Mouse (Mus musculus) forebrain, postnatal 0 days (tissue): ENCODE data around the gene Abhd14b. TPM values are rescaled to one million over a fixed set of nuclear protein-coding genes. Genes with fewer than 3 reads are reported as not detected.

Experiments
- ATAC-seq: fragments of 200-750 bp; cut with Nextera tagmentation; 2 replicates; pipeline ENCODE4 v1.8.0; 2017; ENCODE audit warnings: mild to moderate bottlenecking, moderate library complexity
- DNase-seq: peaks from one replicate; pipeline ENCODE4 v3.0.0-alpha.2; 2015
- H3K27ac ChIP-seq: fragments of 300-500 bp; sonication (generic); 2 replicates; pipeline ENCODE4 v1.5.1; 2014; ENCODE audit warnings: low read depth, mild to moderate bottlenecking, antibody characterized with exemption, low read length, moderate library complexity, mixed read lengths
- H3K27me3 ChIP-seq: fragments of 300-500 bp; sonication (generic); 2 replicates; pipeline ENCODE4 v1.6.1; 2014; ENCODE audit warnings: mild to moderate bottlenecking, low read length, mixed read lengths; ENCODE audit not compliant: insufficient read depth
- H3K36me3 ChIP-seq: fragments of 300-500 bp; sonication (generic); 2 replicates; pipeline ENCODE4 v1.6.1; 2014; ENCODE audit warnings: mild to moderate bottlenecking, moderate library complexity; ENCODE audit not compliant: insufficient read depth
- H3K4me1 ChIP-seq: fragments of 300-500 bp; sonication (generic); 2 replicates; pipeline ENCODE4 v1.6.1; 2014; ENCODE audit warnings: antibody characterized with exemption; ENCODE audit not compliant: insufficient read depth
- H3K4me2 ChIP-seq: fragments of 300-500 bp; sonication (generic); 2 replicates; pipeline ENCODE4 v1.6.1; 2014; ENCODE audit warnings: low read depth, mild to moderate bottlenecking, moderate library complexity
- H3K4me3 ChIP-seq: fragments of 300-500 bp; sonication (generic); 2 replicates; pipeline ENCODE4 v1.5.1; 2014; ENCODE audit warnings: low read depth, low read length, mixed read lengths
- H3K9ac ChIP-seq: fragments of 300-500 bp; sonication (generic); 2 replicates; pipeline ENCODE4 v1.6.1; 2014; ENCODE audit warnings: mild to moderate bottlenecking
- H3K9me3 ChIP-seq: fragments of 300-500 bp; sonication (generic); 2 replicates; pipeline ENCODE4 v1.6.1; 2016; ENCODE audit warnings: low read length
- CTCF ChIP-seq: sonication (generic); IDR thresholded peaks from 2 replicates; pipeline ENCODE4 v1.5.1; 2016; ENCODE audit warnings: antibody characterized with exemption, control low read depth, low read depth
- WGBS: fragments of 180-500 bp; shearing (Covaris S2); extraction: QIAGEN DNeasy Blood & Tissue Kit; methylation state at CpG from one replicate; pipeline ENCODE4 v1.1.7; 2014; 5-methylcytosine and 5-hydroxymethylcytosine counted together
- polyA plus RNA-seq: library from polyadenylated mRNA; unstranded; fragments of >200 nt; fragmentation: Nextera tagmentation; extraction: Ambion mirVana; gene quantifications from 2 replicates; pipeline ENCODE4 v1.2.1, GENCODE M21; 2015
- total RNA-seq: library from RNA; depleted of rRNA; stranded (reverse); fragments of >200 nt; gene quantifications from 2 replicates; pipeline ENCODE4 v1.2.3, GENCODE M21; 2014

Abhd14b gene
- total and polyA plus RNA-seq, 2 experiments from 2014 or later = 7.6 to 13.8 TPM

- 81% methylated on average over 15 of the region's 15 CpGs for WGBS
- no peaks in the 10 kb centered on the region for H3K27me3 ChIP-seq
- H3K9ac ChIP-seq = no peak overlapping the region
- H3K4me2 ChIP-seq = no peak overlapping the region
- H3K9me3 ChIP-seq = no peaks in the 10 kb centered on the region
- H3K4me1 ChIP-seq = peaks cover 22% of the 10 kb centered on the region
- H3K4me3 ChIP-seq = no peak overlapping the region
- H3K27ac ChIP-seq = no peak overlapping the region
- ATAC-seq (no peak), DNase-seq (no peak)
- H3K36me3 ChIP-seq = peaks cover 37% of the 10 kb centered on the region
- TF ChIP-seq CTCF = no peak
Measured at GRCm38 (mm10) chr9:106459946-106460345, 12.7 kb downstream of the Abhd14b start.

- H3K9ac ChIP-seq = no peak overlapping the region
- no peak overlapping the region for H3K4me3 ChIP-seq
- no peak overlapping the region for H3K4me2 ChIP-seq
- no peaks in the 10 kb centered on the region for H3K27me3 ChIP-seq
- ATAC-seq = no peak
- peaks cover 37% of the 10 kb centered on the region for H3K36me3 ChIP-seq
- no peak for DNase-seq
- peaks cover 24% of the 10 kb centered on the region for H3K4me1 ChIP-seq
- TF ChIP-seq CTCF = no peak
- H3K9me3 ChIP-seq = no peaks in the 10 kb centered on the region
- WGBS = 73% methylated on average over 18 of the region's 18 CpGs
- H3K27ac ChIP-seq = no peak overlapping the region
Measured at GRCm38 (mm10) chr9:106460401-106461025, 13.3 kb downstream of the Abhd14b start.

GRCm38 (mm10) chr9:106461026-106461415, 13.8 kb downstream of the Abhd14b start:
- no peak overlapping the region for H3K4me3 ChIP-seq
- H3K4me1 ChIP-seq = peaks cover 23% of the 10 kb centered on the region
- peaks cover 37% of the 10 kb centered on the region for H3K36me3 ChIP-seq
- H3K27ac ChIP-seq = no peak overlapping the region
- H3K9me3 ChIP-seq = no peaks in the 10 kb centered on the region
- TF ChIP-seq CTCF = no peak
- H3K27me3 ChIP-seq = no peaks in the 10 kb centered on the region
- no peak for ATAC-seq
- no peak overlapping the region for H3K4me2 ChIP-seq
- no peak for DNase-seq
- H3K9ac ChIP-seq = no peak overlapping the region
- WGBS = 87% methylated on average over 9 of the region's 9 CpGs

GRCm38 (mm10) chr9:106461641-106462429, 14.6 kb downstream of the Abhd14b start:
- 82% methylated on average over 16 of the region's 16 CpGs for WGBS

GRCm38 (mm10) chr9:106462430-106462800, 15.2 kb downstream of the Abhd14b start:
- TF ChIP-seq CTCF = no peak
- no peak for DNase-seq
- no peak for ATAC-seq
- no peak overlapping the region for H3K27ac ChIP-seq
- H3K9ac ChIP-seq = no peak overlapping the region
- peaks cover 37% of the 10 kb centered on the region for H3K36me3 ChIP-seq
- no peaks in the 10 kb centered on the region for H3K27me3 ChIP-seq
- 92% methylated on average over 12 of the region's 12 CpGs for WGBS
- no peak overlapping the region for H3K4me3 ChIP-seq
- H3K4me1 ChIP-seq = peaks cover 9% of the 10 kb centered on the region; the same call in 1 of the 2 replicates
- no peaks in the 10 kb centered on the region for H3K9me3 ChIP-seq
- no peak overlapping the region for H3K4me2 ChIP-seq

More at GRCm38 (mm10) chr9:106461641-106462429, 14.6 kb downstream of the Abhd14b start:
- Histone ChIP-seq H3K9ac (no peak overlapping the region), H3K27me3 (no peaks in the 10 kb centered on the region), H3K4me3 (no peak overlapping the region), H3K4me2 (no peak overlapping the region), H3K4me1 (peaks cover 15% of the 10 kb centered on the region), H3K9me3 (no peaks in the 10 kb centered on the region), H3K36me3 (peaks cover 37% of the 10 kb centered on the region), H3K27ac (no peak overlapping the region)
- ATAC-seq (no peak), DNase-seq (no peak)
- TF ChIP-seq CTCF = no peak

- 74% methylated on average over 21 of the region's 21 CpGs for WGBS
- Histone ChIP-seq H3K4me3 (no peak overlapping the region), H3K27ac (no peak overlapping the region), H3K36me3 (peaks cover 37% of the 10 kb centered on the region), H3K27me3 (no peaks in the 10 kb centered on the region), H3K9ac (no peak overlapping the region), H3K9me3 (no peaks in the 10 kb centered on the region), H3K4me2 (no peak overlapping the region), H3K4me1 (peaks cover 7% of the 10 kb centered on the region; the same call in 1 of the 2 replicates)
- TF ChIP-seq CTCF = no peak
- ATAC-seq = no peak
- no peak for DNase-seq
Measured at GRCm38 (mm10) chr9:106463122-106464063, 16.1 kb downstream of the Abhd14b start.
